Mouse (Mus musculus): ENCODE measurements around the gene Uimc1. TPM values are rescaled to one million over a fixed set of nuclear protein-coding genes. Genes with fewer than 3 reads are reported as not detected.

Gene Uimc1
- total and polyA plus RNA-seq, 3 experiments = 20.7 to 177 (median 44.5) TPM

GRCm38 (mm10) chr13:55040016-55040415 is 60.1 kb downstream of the Uimc1 start:
- H3K79me2 ChIP-seq (replicated peaks; ENCODE audit: control insufficient read depth, extremely low read depth, insufficient read depth, poor library complexity, severe bottlenecking) = no peaks in the 10 kb centered on the region
- H3K36me3 ChIP-seq (replicated peaks in 1 of 2; ENCODE audit: control insufficient read depth in 1 of 2, insufficient read depth in 1 of 2, low read length in 1 of 2) = peaks cover 8 to 49% of the 10 kb centered on the region in 2 experiments
- no peak for TF ChIP-seq POLR2A (IDR thresholded peaks at IDR 0.05; ENCODE audit: low read depth, low read length)
- no peak for TF ChIP-seq JUND (conservative IDR thresholded peaks at IDR 0.05; ENCODE audit: low read depth, low read length)
- no peak for TF ChIP-seq PAX5 (IDR thresholded peaks at IDR 0.05; ENCODE audit: low read length)
- TF ChIP-seq SMC3 (IDR thresholded peaks at IDR 0.05; ENCODE audit: low read depth, low read length) = no peak
- no peak for TF ChIP-seq ZMIZ1 (IDR thresholded peaks at IDR 0.05; ENCODE audit: low read depth, low read length)
- TF ChIP-seq BHLHE40 (IDR thresholded peaks at IDR 0.05; ENCODE audit: low read depth, low read length) = no peak
- no peak for TF ChIP-seq HCFC1 (IDR thresholded peaks at IDR 0.05; ENCODE audit: low read depth, low read length)
- TF ChIP-seq ZKSCAN1 (IDR thresholded peaks at IDR 0.05; ENCODE audit: borderline replicate concordance, low read depth, low read length) = no peak
- no peak for TF ChIP-seq TCF12 (IDR thresholded peaks at IDR 0.05; ENCODE audit: low read depth, low read length)
- no peak for TF ChIP-seq CHD1 (IDR thresholded peaks at IDR 0.05; ENCODE audit: low read depth, low read length)
- no peak for TF ChIP-seq RCOR1 (conservative IDR thresholded peaks at IDR 0.05; ENCODE audit: low read depth, low read length)
- TF ChIP-seq EP300 (IDR thresholded peaks at IDR 0.05; ENCODE audit: low read length) = no peak
- no peak for TF ChIP-seq RAD21 (IDR thresholded peaks at IDR 0.05; ENCODE audit: low read depth, low read length)
- TF ChIP-seq MYC (IDR thresholded peaks at IDR 0.05; ENCODE audit: low read depth, low read length) = no peak
- no peak for TF ChIP-seq CTCF (conservative IDR thresholded peaks at IDR 0.05 in 1 of 2, IDR thresholded peaks at IDR 0.05 in 1 of 2; ENCODE audit: low read depth in 2 of 2, low read length in 2 of 2)
- no peak for TF ChIP-seq JUN (IDR thresholded peaks at IDR 0.05; ENCODE audit: insufficient read depth, low read depth, low read length)
- no peak overlapping the region for H3K4me2 ChIP-seq (ENCODE audit: insufficient read depth, low read depth, poor library complexity, severe bottlenecking)
- no peaks in the 10 kb centered on the region for H3K9me3 ChIP-seq (replicated peaks; ENCODE audit: low read length)
- no peak overlapping the region for H3K27ac ChIP-seq (ENCODE audit: insufficient read depth, low read depth)
- no peak overlapping the region for H3K4me3 ChIP-seq (replicated peaks in 1 of 3; ENCODE audit: low read depth in 2 of 3, low read length in 2 of 3, poor library complexity in 1 of 3)
- H3K9ac ChIP-seq (ENCODE audit: insufficient read depth, low read depth) = no peak overlapping the region
- H3K27me3 ChIP-seq (replicated peaks) = no peaks in the 10 kb centered on the region
- dilution Hi-C loops (cut with MboI; ENCODE audit: extremely low pct_ligation_motif_present, extremely low pct_unique_long_range_greater_than_20kb, low sequenced_read_pairs) (no loop called here), in situ Hi-C loops (cut with MboI; ENCODE audit: low pct_ligation_motif_present, low pct_unique_long_range_greater_than_20kb, low sequenced_read_pairs) (no loop called here)
- DNase-seq (ENCODE audit: extremely low read depth) = no peak
- H3K4me1 ChIP-seq (ENCODE audit: control insufficient read depth in 1 of 2, insufficient read depth in 2 of 2) = no peaks in the 10 kb centered on the region

- dilution Hi-C loops (cut with MboI; ENCODE audit: extremely low pct_ligation_motif_present, extremely low pct_unique_long_range_greater_than_20kb, low sequenced_read_pairs) = no loop called here
- H3K9me3 ChIP-seq (replicated peaks; ENCODE audit: low read length) = no peaks in the 10 kb centered on the region
- no peaks in the 10 kb centered on the region for H3K79me2 ChIP-seq (replicated peaks; ENCODE audit: control insufficient read depth, extremely low read depth, insufficient read depth, poor library complexity, severe bottlenecking)
- H3K4me1 ChIP-seq (ENCODE audit: control insufficient read depth in 1 of 2, insufficient read depth in 2 of 2) = peaks cover 15 to 31% of the 10 kb centered on the region in 2 experiments
- peaks cover 4 to 24% of the 10 kb centered on the region in 2 experiments for H3K36me3 ChIP-seq (replicated peaks in 1 of 2; ENCODE audit: control insufficient read depth in 1 of 2, insufficient read depth in 1 of 2, low read length in 1 of 2)
- in situ Hi-C loops (cut with MboI; ENCODE audit: low pct_ligation_motif_present, low pct_unique_long_range_greater_than_20kb, low sequenced_read_pairs) = no loop called here
- no peak overlapping the region for H3K4me2 ChIP-seq (ENCODE audit: insufficient read depth, low read depth, poor library complexity, severe bottlenecking)
- no peak overlapping the region for H3K4me3 ChIP-seq (replicated peaks in 1 of 3; ENCODE audit: low read depth in 2 of 3, low read length in 2 of 3, poor library complexity in 1 of 3)
- H3K9ac ChIP-seq (ENCODE audit: insufficient read depth, low read depth) = no peak overlapping the region
- H3K27ac ChIP-seq (ENCODE audit: insufficient read depth, low read depth) = no peak overlapping the region
- TF ChIP-seq MAZ (IDR thresholded peaks at IDR 0.05; ENCODE audit: low read depth, low read length) = no peak
- peak; percentile 25; the same call in 1 of the 2 replicates for TF ChIP-seq ETS1 (conservative IDR thresholded peaks at IDR 0.05; ENCODE audit: low read depth, low read length)
- peak; percentile 59; the same call in 1 of the 2 replicates for TF ChIP-seq EP300 (IDR thresholded peaks at IDR 0.05; ENCODE audit: low read length)
- TF ChIP-seq MEF2A (IDR thresholded peaks at IDR 0.05; ENCODE audit: borderline replicate concordance, low read depth, low read length) = peak; percentile 47; the same call in 1 of the 2 replicates
- no peak for TF ChIP-seq RAD21 (IDR thresholded peaks at IDR 0.05; ENCODE audit: low read depth, low read length)
- 0 out of 2 replicates have a peak, but pooled peaks have one; percentile 15 for TF ChIP-seq ELF1 (IDR thresholded peaks at IDR 0.05; ENCODE audit: low read depth, low read length)
- no peak for TF ChIP-seq USF1 (IDR thresholded peaks at IDR 0.05; ENCODE audit: low read depth, low read length)
- no peak for TF ChIP-seq E2F4 (IDR thresholded peaks at IDR 0.05; ENCODE audit: insufficient replicate concordance, low read depth, low read length)
- no peak for TF ChIP-seq KAT2A (IDR thresholded peaks at IDR 0.05; ENCODE audit: insufficient replicate concordance, low read length)
- TF ChIP-seq IRF4 (IDR thresholded peaks at IDR 0.05; ENCODE audit: low read depth, low read length) = peak; percentile 54; the same call in 1 of the 2 replicates
- DNase-seq (ENCODE audit: extremely low read depth) = peak; percentile 8
- no peaks in the 10 kb centered on the region for H3K27me3 ChIP-seq (replicated peaks)
These were observed 75.9 kb downstream of the Uimc1 start for GRCm38 (mm10) chr13:55024215-55024614.

Data from CH12.LX (cell line).